Mouse (Mus musculus) megakaryocyte progenitor cell, adult 5-6 weeks (primary cell): ENCODE measurements around the gene Eif5. TPM values are rescaled to one million over a fixed set of nuclear protein-coding genes. Genes with fewer than 3 reads are reported as not detected.

ENCODE experiments used
- ATAC-seq: replicated peaks from 2 replicates; pipeline ENCODE4 v1.8.0; 2016; ENCODE audit warnings: mild to moderate bottlenecking, moderate TSS enrichment, inconsistent platforms; ENCODE audit not compliant: poor library complexity
- total RNA-seq, 2 experiments: library from RNA; stranded (forward) in 1 of 2; stranded (reverse) in 1 of 2; fragments of 157-497, 149-512 nt in 1 of 2; fragments of 200-1000 nt in 1 of 2; gene quantifications; 2 replicates each; pipeline versions ENCODE4 v1.2.3 to v1.2.4; 2015 to 2017

The Eif5 gene
- total RNA-seq, 2 experiments from 2014 or later: 221 to 403 TPM

DNA sequence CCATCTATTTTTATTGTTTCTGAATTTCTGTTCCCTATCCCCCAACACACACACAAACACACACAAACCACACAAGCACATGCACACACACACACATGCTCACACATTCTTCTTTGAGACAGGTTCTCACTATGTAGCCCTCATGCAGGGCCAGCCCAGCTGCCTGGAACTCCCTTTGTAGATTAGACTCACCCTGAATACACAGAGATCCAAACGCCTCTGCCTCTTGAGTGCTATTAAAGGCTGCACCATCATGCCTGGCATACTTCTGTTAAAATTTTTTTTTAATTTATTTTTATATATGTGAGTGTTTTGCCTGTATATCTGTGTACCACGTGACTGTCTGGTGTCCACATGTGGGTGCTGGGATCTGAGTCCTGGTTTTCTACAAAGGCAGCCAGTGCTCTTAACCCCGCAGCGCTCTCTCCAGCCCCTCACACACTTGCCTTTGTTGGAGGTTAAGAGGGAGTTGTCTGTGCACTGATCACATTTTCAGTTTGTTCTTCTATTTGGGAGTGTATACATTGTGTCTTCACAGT lies 24.5 kb downstream of the Eif5 start:
- no peak for ATAC-seq

DNA sequence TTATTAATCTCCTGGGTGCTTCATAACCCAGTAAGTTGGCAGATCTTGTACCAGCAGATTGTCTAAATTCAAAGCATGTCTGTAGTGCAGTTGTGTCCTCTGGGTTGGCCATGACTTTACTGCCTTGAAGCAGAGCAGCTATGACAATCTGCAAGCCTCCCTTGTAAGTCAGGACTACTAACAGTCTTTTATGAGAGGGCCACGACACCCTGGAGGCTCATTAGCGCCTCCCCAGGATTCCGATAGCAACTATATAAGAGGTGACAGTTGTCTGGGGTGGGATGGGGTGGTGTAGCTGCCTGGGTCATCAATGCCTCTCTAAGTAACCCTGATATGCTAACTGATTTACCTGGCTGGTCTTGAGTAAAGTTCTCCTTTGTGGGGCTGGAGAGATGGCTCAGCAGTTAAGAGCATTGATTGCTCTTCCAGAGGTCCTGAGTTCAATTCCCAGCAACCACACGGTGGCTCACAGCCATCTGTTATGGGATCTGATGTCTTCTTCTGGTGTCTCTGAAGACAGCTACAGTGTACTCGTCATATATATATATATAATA lies 25.3 kb downstream of the Eif5 start:
- no peak for ATAC-seq

DNA sequence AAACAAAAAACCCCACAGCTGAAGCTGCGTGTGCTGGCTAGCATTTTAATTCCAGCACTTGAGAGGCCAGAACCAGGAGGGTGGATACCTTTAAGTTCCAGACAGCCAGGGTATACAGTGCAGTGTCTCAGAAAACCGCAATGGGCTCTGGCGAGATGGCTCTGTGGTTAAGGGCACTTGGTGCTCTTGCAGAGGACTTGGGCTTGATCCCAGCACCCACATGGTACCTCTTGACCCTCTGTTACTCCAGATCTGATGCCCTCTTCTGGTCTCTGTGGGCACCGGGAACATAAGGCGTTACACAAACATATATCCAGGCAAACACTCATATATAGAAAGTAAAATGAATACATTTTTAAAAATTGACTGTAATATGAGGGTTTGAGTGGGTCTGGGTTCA lies 27.5 kb downstream of the Eif5 start:
- ATAC-seq: 0 out of 2 replicates have a peak, but pooled peaks have one; percentile 29

DNA sequence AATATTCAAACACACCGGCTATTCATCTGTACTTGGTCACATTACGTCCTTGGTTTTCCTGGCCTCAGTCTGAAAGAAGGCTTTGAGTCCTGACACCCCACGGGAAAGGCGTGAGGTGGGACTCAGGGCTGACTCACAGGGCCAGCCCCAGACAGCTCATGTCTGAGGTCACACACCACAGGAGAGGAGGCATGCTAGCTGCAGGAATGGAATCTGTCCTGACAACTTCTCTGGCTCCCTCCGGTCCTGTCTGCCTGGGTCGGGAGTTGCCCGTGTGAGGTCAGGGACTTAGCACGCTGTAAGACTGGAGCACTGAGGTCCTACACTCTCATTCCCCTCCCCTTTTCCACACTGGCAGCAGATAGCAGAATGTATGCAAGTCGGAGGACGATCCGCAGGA lies 31.0 kb downstream of the Eif5 start:
- no peak for ATAC-seq

DNA sequence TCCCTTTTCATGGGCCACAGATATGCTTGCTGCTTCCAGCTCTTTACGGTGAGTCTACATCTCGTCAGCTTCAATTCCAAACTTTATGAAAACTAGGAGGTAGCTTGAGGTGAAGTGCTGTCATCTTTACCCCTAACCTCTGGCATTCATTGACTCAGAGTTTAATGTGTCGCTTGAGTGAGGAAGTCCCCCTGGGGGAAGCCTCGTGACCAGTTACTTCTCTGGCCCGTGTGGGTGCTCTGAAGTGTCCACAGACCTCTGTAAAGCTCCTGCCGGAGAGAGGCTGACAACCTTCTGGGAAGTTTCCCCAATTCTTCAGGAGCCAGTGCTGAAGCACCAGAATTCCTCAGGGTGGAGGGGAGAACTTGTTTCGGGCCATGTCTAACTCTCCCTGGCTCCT lies 34.6 kb downstream of the Eif5 start:
- no peak for ATAC-seq

DNA sequence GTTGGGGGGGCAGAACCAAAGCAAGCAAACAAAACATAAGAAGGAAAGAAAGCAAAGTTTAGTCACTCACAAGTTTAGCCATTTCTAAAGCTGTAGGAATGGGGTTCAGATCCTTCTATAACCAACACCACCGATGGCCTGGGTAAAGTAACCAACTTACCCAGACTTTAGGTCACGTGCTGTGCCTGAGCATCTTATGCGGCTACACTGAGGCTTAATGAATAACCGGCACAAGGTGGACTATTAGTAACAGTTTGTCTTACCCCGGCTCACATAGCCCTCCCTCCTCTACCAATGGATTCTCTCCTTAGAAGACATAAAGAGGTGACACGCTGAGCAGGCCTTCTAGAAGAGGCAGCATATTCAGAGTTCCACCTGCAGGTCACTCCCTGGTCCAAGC lies 35.5 kb downstream of the Eif5 start:
- no peak for ATAC-seq

DNA sequence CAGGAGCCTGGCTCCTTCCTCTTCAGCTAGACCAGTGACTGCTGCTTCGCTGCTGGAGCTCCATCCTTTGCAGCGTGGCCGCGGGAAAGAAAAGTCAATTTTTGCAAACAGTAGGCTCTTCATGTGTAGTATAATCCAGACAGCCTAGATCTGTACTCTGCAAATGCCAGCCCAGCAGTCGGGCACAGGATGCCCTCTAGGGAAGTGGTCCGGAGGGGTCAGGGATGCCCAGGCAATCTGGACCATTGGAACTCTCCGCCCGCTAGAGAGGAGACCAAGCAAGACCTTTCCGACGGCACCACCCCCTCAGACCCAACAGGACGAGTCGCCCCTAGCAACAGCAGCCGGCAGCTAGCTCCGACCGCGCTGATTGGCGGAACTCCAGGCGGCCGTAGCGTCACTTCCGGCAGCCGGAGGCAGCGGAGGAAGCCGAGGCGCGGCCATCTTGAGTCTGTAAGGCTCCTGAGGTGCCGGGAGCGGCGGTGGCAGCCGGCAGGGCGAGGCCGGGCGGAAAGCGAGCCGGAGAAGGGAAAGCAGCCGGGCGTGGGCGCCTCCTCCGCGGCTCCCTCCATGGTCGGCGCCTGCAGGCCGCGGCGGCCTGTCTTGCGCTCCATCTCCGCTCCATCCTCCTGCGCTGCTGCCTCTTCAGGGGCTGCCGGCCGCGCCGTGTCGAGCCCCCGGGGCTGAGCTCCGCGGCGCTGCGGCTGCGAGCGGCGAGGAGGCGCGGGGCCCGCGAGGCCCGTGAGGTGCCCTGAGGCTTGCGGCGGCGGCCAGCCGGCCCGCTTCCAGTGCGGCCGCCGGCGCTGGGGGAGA lies 36.5 kb downstream of the Eif5 start, which contains the start of gene Mark3:
Mark3 (plus strand) TSS at position 450 of the 813 bp plus-strand sequence.
- peak; percentile 97 for ATAC-seq

DNA sequence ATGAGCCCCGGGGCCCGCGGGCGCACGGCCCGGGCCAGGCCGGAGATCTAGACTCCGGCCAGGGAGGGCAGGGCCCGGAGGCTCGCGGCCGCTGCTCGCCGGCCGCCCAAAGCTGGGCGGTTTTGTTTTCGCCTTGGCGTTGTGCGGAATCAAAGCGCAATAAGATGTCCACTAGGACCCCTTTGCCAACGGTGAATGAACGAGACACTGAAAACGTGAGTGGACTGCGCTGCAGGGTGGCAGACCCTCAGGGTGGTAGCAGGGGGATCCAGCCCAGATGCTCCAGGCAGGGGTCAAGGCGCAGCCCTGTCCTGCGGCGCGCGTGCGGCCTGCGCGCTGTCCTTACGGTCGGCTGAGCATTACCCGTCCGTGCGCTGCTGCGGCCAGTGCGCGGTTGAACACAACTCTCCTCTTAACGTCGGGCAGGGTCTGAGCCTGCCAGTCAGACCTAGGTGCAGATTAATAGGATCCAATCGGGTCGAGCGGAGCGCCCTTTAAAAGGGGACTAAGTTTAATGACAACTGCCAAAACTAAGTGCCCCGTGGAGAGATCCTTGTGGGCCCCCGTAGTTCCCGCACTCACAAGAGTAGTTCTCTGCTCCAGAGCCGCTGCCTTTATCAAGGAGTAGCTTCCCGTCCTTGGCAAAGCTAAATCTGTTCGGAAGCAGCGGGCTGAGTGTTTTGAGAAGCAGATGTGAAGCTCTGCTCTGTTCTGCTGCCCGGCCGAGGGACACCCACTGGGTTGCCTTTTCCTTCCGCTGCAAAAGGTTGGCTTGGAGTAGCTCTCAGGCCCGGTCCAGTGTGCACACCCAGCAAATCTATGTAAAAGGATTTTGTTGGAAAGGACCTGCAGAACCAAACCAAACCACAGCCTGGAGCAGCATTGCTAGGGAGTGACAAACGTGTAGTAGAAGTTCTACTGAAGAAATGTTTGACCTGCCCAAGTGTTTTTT lies 37.3 kb downstream of the Eif5 start:
- ATAC-seq: peak; percentile 21

DNA sequence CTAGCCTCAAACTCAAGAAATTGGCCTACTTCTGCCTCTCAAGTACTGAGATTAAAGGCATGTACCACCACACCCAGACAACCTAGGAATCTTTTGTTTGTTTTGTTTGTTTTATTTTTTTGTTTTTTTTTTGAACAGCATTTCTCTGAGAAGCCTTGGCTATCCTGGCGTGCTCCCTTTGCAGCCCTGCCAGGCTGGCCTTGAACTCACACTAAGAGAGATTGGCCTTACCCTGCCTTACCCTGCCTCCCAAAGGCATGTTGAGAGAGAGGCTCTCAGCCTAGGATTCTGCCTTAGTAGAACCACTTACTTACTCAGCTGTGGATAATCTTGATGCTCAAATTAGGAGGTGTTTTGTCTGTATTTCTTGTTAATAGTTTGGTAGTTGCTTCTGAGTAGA lies 45.2 kb downstream of the Eif5 start:
- ATAC-seq: no peak

DNA sequence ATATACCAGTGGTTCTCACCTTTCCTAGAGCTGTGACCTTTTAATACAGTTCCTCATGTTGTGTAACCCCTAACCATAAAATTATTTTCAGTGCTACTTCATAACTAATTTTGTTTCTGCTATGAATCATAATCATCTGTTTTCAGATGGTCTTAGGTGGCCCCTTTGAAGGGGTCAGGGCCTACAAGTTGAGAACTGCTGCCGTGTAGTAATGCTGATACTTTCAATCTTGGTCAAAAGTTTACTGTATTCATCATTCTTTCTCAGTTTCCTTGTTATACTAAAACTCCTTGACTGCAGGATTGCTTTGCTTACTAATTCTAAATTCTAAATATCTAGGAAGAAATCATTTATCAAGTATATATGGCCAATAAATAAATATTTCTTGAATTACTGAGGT lies 46.6 kb downstream of the Eif5 start:
- ATAC-seq: no peak

DNA sequence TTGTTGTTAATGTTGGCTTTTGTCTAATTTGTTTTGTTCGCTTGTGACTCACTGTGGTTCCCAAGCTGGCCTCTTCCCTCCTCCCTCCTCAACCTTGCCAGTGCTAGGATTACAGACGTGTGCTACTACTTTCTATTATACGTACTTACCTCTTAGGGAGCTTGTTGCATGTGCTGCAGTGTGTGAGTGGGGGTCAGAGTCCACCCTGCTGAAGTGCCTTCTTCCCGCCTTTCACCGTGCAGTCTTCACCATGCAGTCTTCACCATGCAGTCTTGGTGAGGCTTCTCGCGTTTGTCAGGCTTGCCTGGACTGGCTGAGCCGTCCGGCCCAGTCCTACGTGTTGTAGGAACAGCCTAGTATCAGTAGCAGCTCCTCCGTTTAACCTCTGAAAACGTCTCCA lies 49.4 kb downstream of the Eif5 start:
- ATAC-seq: no peak

DNA sequence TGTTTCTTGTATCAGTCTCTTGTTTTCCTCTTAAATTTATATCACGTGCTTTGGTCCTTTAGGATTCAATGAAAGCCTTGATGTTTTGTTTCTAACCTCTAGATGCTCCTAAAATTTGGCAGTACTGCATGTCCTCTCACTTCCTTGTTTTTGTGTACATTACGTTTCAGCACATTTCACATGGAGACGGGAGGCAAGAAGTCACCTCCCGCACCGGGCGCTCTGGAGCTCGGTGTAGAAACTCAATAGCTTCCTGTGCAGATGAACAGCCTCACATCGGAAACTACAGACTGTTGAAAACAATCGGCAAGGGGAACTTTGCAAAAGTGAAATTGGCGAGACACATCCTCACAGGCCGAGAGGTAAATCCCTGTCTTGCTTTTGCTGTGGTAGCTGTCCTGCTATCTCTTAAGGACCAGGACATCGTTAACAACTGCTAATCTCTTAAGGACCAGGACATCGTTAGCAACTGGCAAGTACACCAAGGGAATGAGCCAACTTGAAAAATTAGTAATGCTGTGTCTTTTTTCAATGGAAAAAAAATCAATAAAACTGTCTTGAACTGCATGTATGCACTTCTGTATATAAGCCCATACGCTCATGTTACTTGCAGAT lies 54.7 kb downstream of the Eif5 start:
- peak; percentile 86 for ATAC-seq

DNA sequence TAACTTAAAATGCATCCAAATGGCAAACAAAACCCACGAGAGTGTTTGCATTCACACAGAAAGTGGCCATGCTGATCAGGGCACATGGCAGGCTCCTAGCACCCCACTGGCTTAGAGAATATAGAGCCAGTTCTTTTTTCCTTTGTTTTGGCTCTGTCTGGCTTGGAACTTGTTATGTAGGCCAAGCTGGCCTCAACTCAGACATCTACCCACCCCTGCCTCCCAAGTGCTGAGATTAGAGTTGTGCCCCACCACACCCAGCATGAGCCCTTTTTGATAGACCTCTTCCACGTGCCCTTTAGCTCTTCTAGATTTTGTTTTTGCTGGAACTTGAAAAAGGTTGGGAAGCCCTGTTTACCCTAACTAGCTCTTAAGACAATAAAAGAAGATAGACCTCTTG lies 56.0 kb downstream of the Eif5 start:
- ATAC-seq: no peak

Other genes with a start within 250 kb of the Eif5 start
- 1.5 and 5.4 TPM in 2 replicates for gene Cdc42bpb, start 160.3 kb upstream of the Eif5 start, total RNA-seq (2015)
- gene Cdc42bpb, start 160.3 kb upstream of the Eif5 start, total RNA-seq (2017): 2.9 and 5.2 TPM in 2 replicates
- gene Lbhd2, start 131.2 kb upstream of the Eif5 start, total RNA-seq (2015): 0.30 TPM in 1 of 2 replicates, not detected in the other
- not detected in 2 replicates for gene Lbhd2, start 131.2 kb upstream of the Eif5 start, total RNA-seq (2017)
- gene Exoc3l4, start 121.0 kb upstream of the Eif5 start, total RNA-seq (2015): 0.42 and 1.1 TPM in 2 replicates
- not detected in 2 replicates for gene Exoc3l4, start 121.0 kb upstream of the Eif5 start, total RNA-seq (2017)
- 18.3 and 20.9 TPM in 2 replicates for gene Tnfaip2, start 95.5 kb upstream of the Eif5 start, total RNA-seq (2015)
- gene Tnfaip2, start 95.5 kb upstream of the Eif5 start, total RNA-seq (2017): 31.1 and 67.8 TPM in 2 replicates
- gene Gm266, start 52.2 kb upstream of the Eif5 start, total RNA-seq (2015): not detected in 2 replicates
- not detected in 2 replicates for gene Gm266, start 52.2 kb upstream of the Eif5 start, total RNA-seq (2017)
- 60.2 and 88.1 TPM in 2 replicates for gene Mark3, start 36.5 kb downstream of the Eif5 start, total RNA-seq (2015)
- 63.5 and 73.1 TPM in 2 replicates for gene Mark3, start 36.5 kb downstream of the Eif5 start, total RNA-seq (2017)
- gene Ckb, start 134.3 kb downstream of the Eif5 start, total RNA-seq (2015): 0.85 and 1.8 TPM in 2 replicates
- 2.0 and 4.1 TPM in 2 replicates for gene Ckb, start 134.3 kb downstream of the Eif5 start, total RNA-seq (2017)
- gene Trmt61a, start 140.1 kb downstream of the Eif5 start, total RNA-seq (2015): 8.6 and 8.8 TPM in 2 replicates
- 8.0 and 11.2 TPM in 2 replicates for gene Trmt61a, start 140.1 kb downstream of the Eif5 start, total RNA-seq (2017)
- 23.6 and 25.8 TPM in 2 replicates for gene Bag5, start 175.2 kb downstream of the Eif5 start, total RNA-seq (2015)
- 29.2 and 46.3 TPM in 2 replicates for gene Bag5, start 175.2 kb downstream of the Eif5 start, total RNA-seq (2017)
- gene Apopt1, start 175.2 kb downstream of the Eif5 start, total RNA-seq (2015): 67.5 and 72.1 TPM in 2 replicates
- gene Apopt1, start 175.2 kb downstream of the Eif5 start, total RNA-seq (2017): 54.7 and 55.7 TPM in 2 replicates
- gene Klc1, start 220.8 kb downstream of the Eif5 start, total RNA-seq (2015): 20.8 and 24.1 TPM in 2 replicates
- gene Klc1, start 220.8 kb downstream of the Eif5 start, total RNA-seq (2017): 37.9 and 76.1 TPM in 2 replicates